Mouse (Mus musculus): ENCODE measurements at regions not wholly inside any gene's neighbourhood (a gene's known extent, or its start where the extent isn't known, plus 50 kb on each side); places are given as distances from the start of the nearest gene placed in this dataset.

DNA sequence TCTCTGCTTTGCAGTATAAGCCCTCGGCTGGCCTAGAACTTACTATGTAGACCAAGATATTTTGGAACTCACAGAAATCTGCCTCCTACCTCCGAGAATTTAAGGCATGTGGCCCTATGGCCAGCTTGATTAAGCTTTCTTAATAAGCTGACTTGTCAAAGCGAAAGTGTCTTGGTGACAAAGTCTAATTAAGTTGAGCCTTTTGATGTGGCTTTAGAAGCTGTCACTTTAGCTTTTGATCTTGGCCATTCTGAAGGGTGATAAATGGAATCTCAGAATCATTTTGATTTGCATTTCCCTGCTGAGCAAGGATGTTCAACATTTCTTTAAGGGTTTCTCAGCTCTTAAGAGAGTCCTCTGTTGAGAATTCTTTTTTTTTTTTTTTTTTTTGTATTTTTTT, 67.6 kb upstream of the Tdrd3 start:
- no peak overlapping the region for H3K4me2 ChIP-seq (replicated peaks)
- H3K4me1 ChIP-seq: no peaks in the 10 kb centered on the region
- no peaks in the 10 kb centered on the region for H3K9me3 ChIP-seq
- no peaks in the 10 kb centered on the region for H3K27me3 ChIP-seq
- no peaks in the 10 kb centered on the region for H3K36me3 ChIP-seq
- no peak overlapping the region for H3K27ac ChIP-seq
- no peak overlapping the region for H3K4me3 ChIP-seq
- WGBS: 79% methylated on average over 3 of the region's 3 CpGs
- no peak overlapping the region for H3K9ac ChIP-seq
- ATAC-seq (ENCODE audit: insufficient number of reproducible peaks, insufficient read depth, low FRiP score, low TSS enrichment): no peak

DNA sequence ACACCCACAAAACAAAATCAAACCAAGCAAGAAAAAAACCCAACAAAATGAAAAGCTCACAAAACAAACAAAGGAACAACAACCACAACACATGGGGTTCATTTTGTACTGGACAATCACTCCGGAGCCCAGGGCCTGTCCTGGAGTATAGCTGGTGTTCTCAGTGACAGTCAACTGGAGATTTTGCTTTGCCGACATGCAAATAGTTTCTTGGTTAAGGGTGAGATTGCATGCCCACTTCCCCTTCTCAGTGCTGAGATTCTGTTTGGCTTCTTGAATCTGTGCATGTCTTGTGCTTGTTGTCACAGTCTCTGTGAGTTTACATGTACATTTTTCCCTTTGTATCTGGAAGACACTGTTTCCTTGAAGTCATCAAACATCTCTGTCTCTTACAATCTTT, 50.6 kb upstream of the Tdrd3 start:
- no peak overlapping the region for H3K9ac ChIP-seq
- no peaks in the 10 kb centered on the region for H3K9me3 ChIP-seq
- WGBS: 88% methylated on average over 2 of the region's 2 CpGs
- H3K4me2 ChIP-seq (replicated peaks): no peak overlapping the region
- H3K36me3 ChIP-seq: no peaks in the 10 kb centered on the region
- H3K4me1 ChIP-seq: no peaks in the 10 kb centered on the region
- H3K27ac ChIP-seq: no peak overlapping the region
- no peak overlapping the region for H3K4me3 ChIP-seq
- no peak for ATAC-seq (ENCODE audit: insufficient number of reproducible peaks, insufficient read depth, low FRiP score, low TSS enrichment)
- no peaks in the 10 kb centered on the region for H3K27me3 ChIP-seq

Measured in embryonic facial prominence, embryonic 12.5 days (tissue).